Mouse (Mus musculus) embryo, embryonic 9.5 days (tissue): Measurements from ENCODE around the gene Serpinb13.
"Not testable (repeated sequence)": the region's sequence is repeated elsewhere in the genome, so short reads cannot be mapped to it uniquely, and the experiment has no call there.

ENCODE experiments used
- DNase-seq: peaks from one replicate; pipeline ENCODE4 v3.0.0-alpha.2; 2017; ENCODE audit errors: extremely low spot score

Serpinb13 gene

DNA sequence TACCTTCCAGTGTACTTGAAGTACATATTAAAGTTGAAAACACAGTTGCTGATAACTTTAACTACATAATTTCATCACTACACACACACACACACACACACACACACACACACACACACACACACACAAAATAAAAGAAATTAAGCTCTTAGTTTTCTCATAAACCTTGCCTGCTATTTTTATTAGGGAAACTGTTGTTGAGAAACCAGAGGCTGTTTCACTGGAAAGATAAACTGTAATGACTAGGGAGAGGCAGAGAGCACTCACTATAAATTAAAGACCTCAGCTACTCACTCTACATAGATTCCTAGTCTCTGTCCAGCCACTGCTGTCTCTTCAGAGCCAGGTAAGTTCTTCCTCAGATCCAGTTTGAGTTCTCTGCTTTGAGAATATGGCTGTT, at the start of gene Serpinb13:
Gene Serpinb13, plus strand, starts transcription at position 301 of the 400 bp plus-strand sequence.
- no peak for DNase-seq

- DNase-seq: no peak
Measured at GRCm38 (mm10) chr1:106931954-106932353, 48.8 kb upstream of the Serpinb13 start.

GRCm38 (mm10) chr1:106933658-106934057, 47.1 kb upstream of the Serpinb13 start:
- DNase-seq: no peak

DNA sequence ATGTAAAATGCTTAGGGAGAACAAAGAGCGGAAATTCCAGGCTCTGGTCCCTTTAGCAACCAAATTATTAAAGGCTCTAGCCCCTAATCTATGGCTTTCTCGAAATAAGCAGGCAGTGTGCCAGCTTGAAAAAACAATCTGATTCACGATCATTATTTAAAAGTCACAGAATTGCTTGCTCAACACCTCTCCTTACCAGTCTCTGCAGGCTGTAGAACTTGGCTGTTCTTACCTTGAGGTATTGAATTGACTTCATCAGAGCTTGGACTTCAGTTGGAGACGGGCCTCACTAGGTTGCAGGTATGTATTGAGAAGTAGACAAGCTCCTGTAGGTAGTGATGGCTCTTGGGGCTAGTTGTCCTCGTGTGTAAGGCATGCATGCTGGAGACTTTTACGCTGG, 46.5 kb upstream of the Serpinb13 start, which contains the start of gene Serpinb12:
Gene Serpinb12, plus strand, starts transcription at position 185 of the 400 bp plus-strand sequence.
- DNase-seq: no peak

DNA sequence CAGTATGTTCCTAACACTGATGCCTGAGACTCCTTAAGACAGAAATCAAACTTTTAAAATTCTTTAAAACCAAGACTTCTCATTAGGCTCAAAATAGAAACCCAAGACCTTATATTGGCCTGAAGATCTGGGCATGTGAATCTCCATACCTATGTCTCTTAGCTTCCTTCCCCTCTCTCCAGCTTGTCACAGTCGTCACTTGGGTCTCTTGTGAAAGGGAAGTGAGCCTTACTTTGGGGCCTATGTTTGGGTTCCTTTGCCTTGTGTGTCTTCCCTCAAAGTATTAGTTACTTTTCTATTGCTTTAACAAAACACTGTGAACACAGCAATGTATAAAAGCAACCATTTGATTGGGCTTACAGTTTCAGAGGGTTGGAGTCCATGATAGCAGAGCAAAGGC, 33.6 kb upstream of the Serpinb13 start:
- no peak for DNase-seq

DNA sequence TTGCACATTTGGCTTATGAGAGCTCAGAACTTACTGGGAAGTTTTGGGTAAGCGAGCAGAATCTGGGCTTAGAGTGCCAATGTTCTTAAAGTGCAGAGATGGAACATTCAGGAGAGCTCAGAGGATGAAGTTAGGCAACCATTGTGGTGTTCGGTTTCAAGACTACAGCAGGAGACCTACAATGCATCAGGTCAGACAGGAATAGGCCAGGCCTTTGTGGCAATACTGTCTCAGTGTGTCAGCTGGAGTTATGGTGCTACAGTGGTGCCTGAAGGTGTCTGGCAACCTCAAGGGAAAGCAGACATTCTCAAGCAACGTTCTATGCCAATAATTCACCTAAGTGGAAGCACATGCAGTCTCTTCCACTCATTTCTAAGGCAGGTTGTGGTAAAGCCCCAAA, 20.8 kb upstream of the Serpinb13 start:
- DNase-seq: no peak

GRCm38 (mm10) chr1:106961023-106961422, 19.8 kb upstream of the Serpinb13 start:
- no peak for DNase-seq

DNA sequence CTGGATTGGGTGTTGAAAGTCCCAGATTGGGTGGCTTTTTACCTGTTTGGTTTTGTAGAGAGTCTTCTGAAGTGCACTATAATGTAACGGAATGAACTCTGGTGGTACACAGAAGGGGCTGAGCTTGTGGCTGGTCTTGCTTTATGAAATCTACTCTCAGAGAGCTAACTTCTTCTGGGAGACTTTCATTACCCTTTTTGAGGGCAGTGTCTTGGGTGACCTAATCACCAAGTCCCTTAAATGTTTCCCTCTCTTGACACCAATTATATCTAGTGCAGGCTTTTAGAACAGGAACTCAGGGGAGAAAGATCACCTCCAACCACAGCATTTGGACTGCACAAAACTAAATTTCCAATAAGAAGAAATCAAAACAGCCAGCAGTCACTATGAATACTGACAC, 2.3 kb downstream of the Serpinb13 start:
- DNase-seq: no peak

GRCm38 (mm10) chr1:106983865-106984264, 3.1 kb downstream of the Serpinb13 start:
- DNase-seq: no peak

GRCm38 (mm10) chr1:107000424-107000823, 19.6 kb downstream of the Serpinb13 start:
- no peak for DNase-seq

GRCm38 (mm10) chr1:107001754-107002153, 21.0 kb downstream of the Serpinb13 start:
- DNase-seq: no peak

DNA sequence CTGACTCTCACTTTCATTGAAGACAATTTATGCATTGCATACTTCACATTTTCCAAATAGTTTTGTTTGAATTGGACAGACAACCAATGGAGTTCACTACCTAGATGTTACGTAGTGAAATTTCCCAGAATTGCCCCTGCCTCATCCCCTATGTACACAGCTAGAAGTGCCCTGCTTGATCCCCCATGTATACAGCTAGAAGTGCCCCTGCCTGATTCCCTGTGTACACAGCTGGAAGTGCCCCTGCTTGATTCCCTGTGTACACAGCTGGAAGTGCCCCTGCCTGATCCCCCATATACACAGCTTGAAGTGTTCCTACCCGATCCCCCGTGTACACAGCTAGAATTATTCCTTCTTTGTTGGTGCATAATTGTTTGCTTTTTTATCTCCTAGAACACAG, 25.5 kb downstream of the Serpinb13 start:
- no peak for DNase-seq

DNA sequence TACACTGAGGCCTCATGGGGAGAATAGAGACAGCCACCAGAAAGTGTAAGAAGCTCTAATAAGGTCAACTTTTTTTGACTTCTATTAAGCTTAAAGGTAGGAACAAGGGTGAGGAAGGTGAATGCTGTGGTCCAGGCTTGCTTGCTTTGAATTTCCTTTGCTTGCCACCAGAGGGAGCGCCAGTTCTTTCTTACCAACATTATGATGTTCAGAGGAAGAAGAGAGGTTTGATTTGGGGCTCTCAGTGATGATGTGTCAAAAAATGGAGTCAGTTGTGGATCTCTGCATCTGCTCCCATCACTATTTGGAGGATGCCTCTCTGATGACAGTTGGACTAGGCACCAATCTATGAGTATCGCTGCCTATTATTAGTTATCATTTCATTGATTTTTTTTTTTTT, 33.7 kb downstream of the Serpinb13 start:
- DNase-seq: peak; percentile 27

- no peak for DNase-seq
Measured at GRCm38 (mm10) chr1:107015210-107015609, 34.4 kb downstream of the Serpinb13 start.

DNA sequence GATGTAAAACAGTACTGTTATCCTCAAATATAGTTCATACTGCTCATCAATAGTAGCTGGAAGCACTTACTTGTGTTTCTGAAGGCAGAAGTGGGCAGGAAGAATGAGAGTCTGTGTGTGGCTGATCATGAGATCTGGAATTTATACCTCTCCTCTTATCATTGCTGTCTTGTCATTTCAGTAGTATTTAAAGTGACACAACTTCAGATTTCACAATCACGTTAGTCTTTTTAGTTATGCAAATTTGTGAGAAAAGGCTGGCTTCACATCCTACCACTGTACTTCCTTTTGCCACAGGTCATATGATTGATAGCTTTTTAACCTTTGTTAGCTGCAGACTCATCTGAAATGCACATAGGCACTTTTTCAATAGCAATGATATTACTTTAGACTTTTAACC, 45.1 kb downstream of the Serpinb13 start:
- no peak for DNase-seq

- DNase-seq: not testable (repeated sequence)
Measured at GRCm38 (mm10) chr1:107034236-107034635, 53.5 kb downstream of the Serpinb13 start.
